Mouse (Mus musculus) heart, embryonic 15.5 days (tissue): ENCODE data around the gene Cdh4. TPM values are rescaled to one million over a fixed set of nuclear protein-coding genes. Genes with fewer than 3 reads are reported as not detected.

Experiments used
- ATAC-seq: fragments of 200-750 bp; cut with Nextera tagmentation; replicated peaks from 2 replicates; pipeline ENCODE4 v1.8.0; 2017; ENCODE audit warnings: low read depth, moderate TSS enrichment; ENCODE audit not compliant: insufficient number of reproducible peaks, insufficient read depth, low FRiP score
- H3K27ac ChIP-seq: fragments of 300-500 bp; sonication (generic); 2 replicates; pipeline ENCODE4 v1.5.1; 2015; ENCODE audit warnings: mild to moderate bottlenecking, inconsistent platforms
- H3K27me3 ChIP-seq: fragments of 300-500 bp; sonication (generic); 2 replicates; pipeline ENCODE4 v1.6.1; 2015; ENCODE audit warnings: inconsistent platforms
- H3K36me3 ChIP-seq: fragments of 300-500 bp; sonication (generic); 2 replicates; pipeline ENCODE4 v1.6.1; 2015; ENCODE audit warnings: mild to moderate bottlenecking, inconsistent platforms
- H3K4me1 ChIP-seq: fragments of 300-500 bp; sonication (generic); replicated peaks from 2 replicates; pipeline ENCODE4 v1.6.1; 2015; ENCODE audit warnings: inconsistent platforms
- H3K4me2 ChIP-seq: fragments of 300-500 bp; sonication (generic); 2 replicates; pipeline ENCODE4 v1.6.1; 2015; ENCODE audit warnings: inconsistent platforms, mild to moderate bottlenecking, moderate library complexity
- H3K4me3 ChIP-seq: fragments of 300-500 bp; sonication (generic); 2 replicates; pipeline ENCODE4 v1.5.1; 2015; ENCODE audit warnings: mild to moderate bottlenecking, inconsistent platforms
- H3K9ac ChIP-seq: fragments of 300-500 bp; sonication (generic); 2 replicates; pipeline ENCODE4 v1.6.1; 2015; ENCODE audit warnings: mild to moderate bottlenecking, inconsistent platforms
- H3K9me3 ChIP-seq: fragments of 300-500 bp; sonication (generic); replicated peaks from 2 replicates; pipeline ENCODE4 v1.6.1; 2016; ENCODE audit warnings: inconsistent platforms
- WGBS: fragments of 180-500 bp; shearing (Covaris S2); methylation state at CpG from one replicate; pipeline ENCODE4 v1.1.7; 2015; ENCODE audit warnings: mixed read lengths; 5-methylcytosine and 5-hydroxymethylcytosine counted together
- polyA plus RNA-seq: library from polyadenylated mRNA; unstranded; fragments of >200 nt; fragmentation: Nextera tagmentation; extraction: Ambion mirVana; gene quantifications from 2 replicates; pipeline ENCODE4 v1.2.1, GENCODE M21; 2015

Gene Cdh4
- polyA plus RNA-seq, 1 experiment from 2014 or later: 1.4 TPM

- H3K27ac ChIP-seq: no peak overlapping the region
- H3K4me3 ChIP-seq: no peak overlapping the region
- no peak overlapping the region for H3K9ac ChIP-seq
- ATAC-seq: no peak
- H3K9me3 ChIP-seq: no peaks in the 10 kb centered on the region
- no peaks in the 10 kb centered on the region for H3K27me3 ChIP-seq
- H3K36me3 ChIP-seq: no peaks in the 10 kb centered on the region
- H3K4me2 ChIP-seq: no peak overlapping the region
- no peaks in the 10 kb centered on the region for H3K4me1 ChIP-seq
- WGBS: 80% methylated on average over 7 of the region's 7 CpGs
Measured at GRCm38 (mm10) chr2:179575585-179575984, 133.4 kb downstream of the Cdh4 start.

- WGBS: 40% methylated on average over 1 of the region's 1 CpGs
Measured at GRCm38 (mm10) chr2:179576221-179576620, 134.0 kb downstream of the Cdh4 start.

GRCm38 (mm10) chr2:179578329-179578728 lies 136.1 kb downstream of the Cdh4 start:
- no peak overlapping the region for H3K4me2 ChIP-seq
- 71% methylated on average over 3 of the region's 3 CpGs for WGBS
- no peak overlapping the region for H3K27ac ChIP-seq
- H3K9ac ChIP-seq: no peak overlapping the region
- H3K4me1 ChIP-seq: no peaks in the 10 kb centered on the region
- H3K9me3 ChIP-seq: no peaks in the 10 kb centered on the region
- H3K4me3 ChIP-seq: no peak overlapping the region
- no peak for ATAC-seq
- no peaks in the 10 kb centered on the region for H3K36me3 ChIP-seq
- no peaks in the 10 kb centered on the region for H3K27me3 ChIP-seq

More at GRCm38 (mm10) chr2:179576221-179576620, 134.0 kb downstream of the Cdh4 start:
- no peak for ATAC-seq
- no peak overlapping the region for H3K9ac ChIP-seq
- H3K4me3 ChIP-seq: no peak overlapping the region
- no peaks in the 10 kb centered on the region for H3K9me3 ChIP-seq
- H3K4me1 ChIP-seq: no peaks in the 10 kb centered on the region
- no peak overlapping the region for H3K4me2 ChIP-seq
- no peaks in the 10 kb centered on the region for H3K36me3 ChIP-seq
- no peaks in the 10 kb centered on the region for H3K27me3 ChIP-seq
- no peak overlapping the region for H3K27ac ChIP-seq

- no peak overlapping the region for H3K9ac ChIP-seq
- H3K27me3 ChIP-seq: no peaks in the 10 kb centered on the region
- no peak overlapping the region for H3K4me2 ChIP-seq
- no peaks in the 10 kb centered on the region for H3K9me3 ChIP-seq
- H3K36me3 ChIP-seq: no peaks in the 10 kb centered on the region
- H3K4me1 ChIP-seq: no peaks in the 10 kb centered on the region
- H3K27ac ChIP-seq: no peak overlapping the region
- no peak overlapping the region for H3K4me3 ChIP-seq
- WGBS: 75% methylated on average over 11 of the region's 11 CpGs
- ATAC-seq: no peak
Measured at GRCm38 (mm10) chr2:179578842-179579241, 136.6 kb downstream of the Cdh4 start.

- H3K9ac ChIP-seq: no peak overlapping the region
- no peaks in the 10 kb centered on the region for H3K9me3 ChIP-seq
- H3K27ac ChIP-seq: no peak overlapping the region
- no peaks in the 10 kb centered on the region for H3K27me3 ChIP-seq
- no peak overlapping the region for H3K4me2 ChIP-seq
- no peak for ATAC-seq
- no peak overlapping the region for H3K4me3 ChIP-seq
- no peaks in the 10 kb centered on the region for H3K36me3 ChIP-seq
- H3K4me1 ChIP-seq: no peaks in the 10 kb centered on the region
- WGBS: 59% methylated on average over 4 of the region's 4 CpGs
Measured at GRCm38 (mm10) chr2:179580415-179580814, 138.2 kb downstream of the Cdh4 start.

- ATAC-seq: no peak
- no peak overlapping the region for H3K4me3 ChIP-seq
- H3K36me3 ChIP-seq: no peaks in the 10 kb centered on the region
- H3K9me3 ChIP-seq: no peaks in the 10 kb centered on the region
- H3K4me1 ChIP-seq: no peaks in the 10 kb centered on the region
- WGBS: 74% methylated on average over 5 of the region's 5 CpGs
- no peaks in the 10 kb centered on the region for H3K27me3 ChIP-seq
- H3K27ac ChIP-seq: no peak overlapping the region
- H3K4me2 ChIP-seq: no peak overlapping the region
- no peak overlapping the region for H3K9ac ChIP-seq
Measured at GRCm38 (mm10) chr2:179581058-179581457, 138.8 kb downstream of the Cdh4 start.

GRCm38 (mm10) chr2:179582966-179583365 lies 140.7 kb downstream of the Cdh4 start:
- ATAC-seq: no peak
- no peak overlapping the region for H3K4me2 ChIP-seq
- no peaks in the 10 kb centered on the region for H3K4me1 ChIP-seq
- no peaks in the 10 kb centered on the region for H3K27me3 ChIP-seq
- no peaks in the 10 kb centered on the region for H3K36me3 ChIP-seq
- H3K27ac ChIP-seq: no peak overlapping the region
- WGBS: 57% methylated on average over 16 of the region's 16 CpGs
- no peaks in the 10 kb centered on the region for H3K9me3 ChIP-seq
- no peak overlapping the region for H3K4me3 ChIP-seq
- no peak overlapping the region for H3K9ac ChIP-seq

- no peak overlapping the region for H3K4me2 ChIP-seq
- no peaks in the 10 kb centered on the region for H3K36me3 ChIP-seq
- no peaks in the 10 kb centered on the region for H3K27me3 ChIP-seq
- H3K9ac ChIP-seq: no peak overlapping the region
- no peaks in the 10 kb centered on the region for H3K4me1 ChIP-seq
- WGBS: 59% methylated on average over 13 of the region's 13 CpGs
- no peak overlapping the region for H3K4me3 ChIP-seq
- no peak for ATAC-seq
- no peaks in the 10 kb centered on the region for H3K9me3 ChIP-seq
- no peak overlapping the region for H3K27ac ChIP-seq
Measured at GRCm38 (mm10) chr2:179584672-179585071, 142.4 kb downstream of the Cdh4 start.

GRCm38 (mm10) chr2:179586436-179586835 lies 144.2 kb downstream of the Cdh4 start:
- ATAC-seq: no peak
- no peaks in the 10 kb centered on the region for H3K36me3 ChIP-seq
- 82% methylated on average over 11 of the region's 11 CpGs for WGBS
- H3K27me3 ChIP-seq: no peaks in the 10 kb centered on the region
- H3K4me3 ChIP-seq: no peak overlapping the region
- H3K9me3 ChIP-seq: no peaks in the 10 kb centered on the region
- H3K4me1 ChIP-seq: no peaks in the 10 kb centered on the region
- no peak overlapping the region for H3K27ac ChIP-seq
- no peak overlapping the region for H3K9ac ChIP-seq
- H3K4me2 ChIP-seq: no peak overlapping the region

GRCm38 (mm10) chr2:179587069-179587468 lies 144.8 kb downstream of the Cdh4 start:
- no peak overlapping the region for H3K4me2 ChIP-seq
- no peak for ATAC-seq
- no peak overlapping the region for H3K4me3 ChIP-seq
- no peaks in the 10 kb centered on the region for H3K4me1 ChIP-seq
- no peak overlapping the region for H3K9ac ChIP-seq
- no peak overlapping the region for H3K27ac ChIP-seq
- no peaks in the 10 kb centered on the region for H3K9me3 ChIP-seq
- no peaks in the 10 kb centered on the region for H3K27me3 ChIP-seq
- no peaks in the 10 kb centered on the region for H3K36me3 ChIP-seq
- 63% methylated on average over 2 of the region's 2 CpGs for whole genome bisulfite sequencing

- Histone ChIP-seq H3K27me3 (no peaks in the 10 kb centered on the region), H3K4me1 (no peaks in the 10 kb centered on the region), H3K36me3 (no peaks in the 10 kb centered on the region), H3K27ac (no peak overlapping the region), H3K9me3 (no peaks in the 10 kb centered on the region), H3K4me3 (no peak overlapping the region), H3K9ac (no peak overlapping the region), H3K4me2 (no peak overlapping the region)
- no peak for ATAC-seq
- WGBS: 61% methylated on average over 5 of the region's 5 CpGs
Measured at GRCm38 (mm10) chr2:179591661-179592060, 149.4 kb downstream of the Cdh4 start.

- H3K4me3 ChIP-seq: no peak overlapping the region
- ATAC-seq: no peak
- WGBS: 76% methylated on average over 4 of the region's 4 CpGs
- H3K9ac ChIP-seq: no peak overlapping the region
- H3K27ac ChIP-seq: no peak overlapping the region
- H3K27me3 ChIP-seq: no peaks in the 10 kb centered on the region
- no peaks in the 10 kb centered on the region for H3K4me1 ChIP-seq
- H3K4me2 ChIP-seq: no peak overlapping the region
- no peaks in the 10 kb centered on the region for H3K36me3 ChIP-seq
- H3K9me3 ChIP-seq: no peaks in the 10 kb centered on the region
Measured at GRCm38 (mm10) chr2:179595013-179595412, 152.8 kb downstream of the Cdh4 start.
